Mouse (Mus musculus): ENCODE measurements around the gene Tagln2. TPM values are rescaled to one million over a fixed set of nuclear protein-coding genes. Genes with fewer than 3 reads are reported as not detected.

The Tagln2 gene
- total RNA-seq, 1 experiment, result 131 TPM

DNA sequence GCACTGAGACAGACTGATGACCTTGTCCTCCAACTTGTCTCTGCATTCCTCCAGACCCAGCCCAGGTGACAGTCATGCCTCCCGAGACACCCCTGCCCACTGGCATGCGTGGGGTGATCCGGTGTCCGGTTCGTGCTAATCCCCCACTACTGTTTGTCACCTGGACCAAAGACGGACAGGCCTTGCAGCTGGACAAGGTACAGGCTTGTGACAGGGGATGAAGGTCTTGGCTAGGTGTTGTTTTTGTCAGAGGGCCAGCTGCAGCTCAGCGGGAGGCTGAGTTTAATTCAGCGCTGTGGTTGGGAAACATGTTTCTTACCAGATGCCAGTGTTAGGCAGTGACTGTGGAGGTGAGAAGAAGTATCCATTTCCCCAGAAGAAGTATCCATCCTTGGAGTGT, 7.8 kb upstream of the Tagln2 start:
- DNase-seq (ENCODE audit: low read depth, low spot score), result no peak
- no peak overlapping the region for H3K27ac ChIP-seq (ENCODE audit: insufficient read depth, low read depth, low read length, poor library complexity, severe bottlenecking)
- TF ChIP-seq ZC3H11A (IDR thresholded peaks at IDR 0.05; ENCODE audit: borderline replicate concordance, low read depth, low read length) (no peak), ZNF384 (IDR thresholded peaks at IDR 0.05; ENCODE audit: low read depth, low read length) (no peak), MAFK (IDR thresholded peaks at IDR 0.05; ENCODE audit: insufficient read depth, low read depth, low read length) (no peak), HCFC1 (IDR thresholded peaks at IDR 0.05; ENCODE audit: borderline replicate concordance, insufficient read depth, low read length) (no peak), CHD2 (IDR thresholded peaks at IDR 0.05; ENCODE audit: low read depth, low read length) (no peak)
- H3K4me3 ChIP-seq (ENCODE audit: insufficient read depth in 1 of 2, low read depth in 1 of 2, low read length in 2 of 2, poor library complexity in 1 of 2, severe bottlenecking in 1 of 2), result no peak overlapping the region
- no peaks in the 10 kb centered on the region for H3K9me3 ChIP-seq (ENCODE audit: control insufficient read depth, insufficient read depth, low read depth, low read length)
- in situ Hi-C loops (cut with MboI; ENCODE audit: low sequenced_read_pairs in 2 of 2, unreplicated experiment in 2 of 2), result loop anchor here in 1 of 2 experiments (5.0 kb wide), 1 partner anchor 75 kb away; no protein-coding TSS in a partner anchor
- H3K9ac ChIP-seq (ENCODE audit: insufficient read depth, low read depth, low read length, poor library complexity, severe bottlenecking), result no peak overlapping the region
- H3K36me3 ChIP-seq (ENCODE audit: control insufficient read depth, insufficient read depth, low read length, poor library complexity, severe bottlenecking), result peaks cover 47% of the 10 kb centered on the region
- H3K4me1 ChIP-seq (ENCODE audit: control insufficient read depth in 2 of 2, insufficient read depth in 2 of 2, low read length in 2 of 2, poor library complexity in 1 of 2), result peaks cover 0 to 7% of the 10 kb centered on the region in 2 experiments; a peak in 1 of 4 replicates

DNA sequence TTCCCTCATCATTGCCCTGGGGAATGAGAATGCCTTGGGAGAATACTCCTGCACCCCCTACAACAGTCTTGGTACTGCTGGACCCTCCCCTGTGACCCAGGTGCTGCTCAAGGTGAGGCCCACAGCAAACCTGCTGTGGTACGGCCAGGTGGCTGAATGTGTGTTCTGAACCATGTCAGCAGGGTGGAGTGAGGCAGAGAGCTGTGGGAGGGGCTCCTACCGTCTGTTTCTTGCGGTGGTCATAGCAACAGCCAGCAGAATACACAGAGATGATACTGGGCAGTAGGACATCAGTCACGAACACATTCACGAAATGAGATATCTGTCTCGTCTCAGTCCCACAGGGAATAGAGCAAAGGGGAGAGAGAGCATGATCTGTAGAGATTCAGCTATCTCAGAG, 6.3 kb upstream of the Tagln2 start:
- Histone ChIP-seq H3K4me3 (ENCODE audit: insufficient read depth in 1 of 2, low read depth in 1 of 2, low read length in 2 of 2, poor library complexity in 1 of 2, severe bottlenecking in 1 of 2) (no peak overlapping the region), H3K4me1 (ENCODE audit: control insufficient read depth in 2 of 2, insufficient read depth in 2 of 2, low read length in 2 of 2, poor library complexity in 1 of 2) (peaks cover 0 to 7% of the 10 kb centered on the region in 2 experiments; a peak in 1 of 4 replicates), H3K9me3 (ENCODE audit: control insufficient read depth, insufficient read depth, low read depth, low read length) (no peaks in the 10 kb centered on the region), H3K9ac (ENCODE audit: insufficient read depth, low read depth, low read length, poor library complexity, severe bottlenecking) (no peak overlapping the region), H3K36me3 (ENCODE audit: control insufficient read depth, insufficient read depth, low read length, poor library complexity, severe bottlenecking) (peaks cover 56% of the 10 kb centered on the region), H3K27ac (ENCODE audit: insufficient read depth, low read depth, low read length, poor library complexity, severe bottlenecking) (no peak overlapping the region)
- no peak for DNase-seq (ENCODE audit: low read depth, low spot score)
- in situ Hi-C loops (cut with MboI; ENCODE audit: low sequenced_read_pairs in 2 of 2, unreplicated experiment in 2 of 2), result loop anchor here in 1 of 2 experiments (5.0 kb wide), 1 partner anchor 76 kb away; no protein-coding TSS in a partner anchor
- no peak for TF ChIP-seq ZNF384 (IDR thresholded peaks at IDR 0.05; ENCODE audit: low read depth, low read length)
- no peak for TF ChIP-seq HCFC1 (IDR thresholded peaks at IDR 0.05; ENCODE audit: borderline replicate concordance, insufficient read depth, low read length)
- no peak for TF ChIP-seq ZC3H11A (IDR thresholded peaks at IDR 0.05; ENCODE audit: borderline replicate concordance, low read depth, low read length)
- TF ChIP-seq MAFK (IDR thresholded peaks at IDR 0.05; ENCODE audit: insufficient read depth, low read depth, low read length), result no peak
- TF ChIP-seq CHD2 (IDR thresholded peaks at IDR 0.05; ENCODE audit: low read depth, low read length), result no peak

- Histone ChIP-seq H3K9me3 (ENCODE audit: control insufficient read depth, insufficient read depth, low read depth, low read length) (no peaks in the 10 kb centered on the region), H3K4me3 (ENCODE audit: insufficient read depth in 1 of 2, low read depth in 1 of 2, low read length in 2 of 2, poor library complexity in 1 of 2, severe bottlenecking in 1 of 2) (peak overlapping the region; percentile 32 to 44; a peak in 2 of 4 replicates), H3K9ac (ENCODE audit: insufficient read depth, low read depth, low read length, poor library complexity, severe bottlenecking) (no peak overlapping the region), H3K4me1 (ENCODE audit: control insufficient read depth in 2 of 2, insufficient read depth in 2 of 2, low read length in 2 of 2, poor library complexity in 1 of 2) (peaks cover 0 to 8% of the 10 kb centered on the region in 2 experiments; a peak in 1 of 4 replicates), H3K27ac (ENCODE audit: insufficient read depth, low read depth, low read length, poor library complexity, severe bottlenecking) (no peak overlapping the region), H3K36me3 (ENCODE audit: control insufficient read depth, insufficient read depth, low read length, poor library complexity, severe bottlenecking) (peaks cover 56% of the 10 kb centered on the region)
- TF ChIP-seq HCFC1 (IDR thresholded peaks at IDR 0.05; ENCODE audit: borderline replicate concordance, insufficient read depth, low read length) (no peak), CHD2 (IDR thresholded peaks at IDR 0.05; ENCODE audit: low read depth, low read length) (no peak), ZNF384 (IDR thresholded peaks at IDR 0.05; ENCODE audit: low read depth, low read length) (no peak), MAFK (IDR thresholded peaks at IDR 0.05; ENCODE audit: insufficient read depth, low read depth, low read length) (no peak), ZC3H11A (IDR thresholded peaks at IDR 0.05; ENCODE audit: borderline replicate concordance, low read depth, low read length) (no peak)
- in situ Hi-C loops (cut with MboI; ENCODE audit: low sequenced_read_pairs in 2 of 2, unreplicated experiment in 2 of 2), result no loop called here
- no peak for DNase-seq (ENCODE audit: low read depth, low spot score)
Observed at GRCm38 (mm10) chr1:172496030-172496429, 3.8 kb upstream of the Tagln2 start.

DNA sequence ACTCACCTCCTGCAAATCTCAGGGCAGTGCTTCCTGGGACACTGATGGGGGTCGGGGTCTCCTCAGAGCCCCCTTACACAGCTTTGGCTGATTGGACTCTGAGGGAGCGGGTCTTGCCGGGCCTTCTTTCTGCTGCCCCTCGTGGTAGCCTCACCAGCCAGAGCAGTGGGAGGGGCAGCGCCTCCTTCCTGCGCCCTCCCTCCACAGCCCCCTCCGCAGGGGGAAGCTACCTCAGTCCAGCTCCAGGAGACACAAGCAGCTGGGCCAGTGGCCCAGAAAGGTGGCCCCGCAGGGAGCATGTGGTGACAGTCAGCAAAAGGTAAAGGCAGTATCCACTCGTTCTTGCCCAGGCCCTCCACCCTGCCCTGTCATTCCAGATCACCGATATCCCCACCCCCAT, 2.4 kb upstream of the Tagln2 start:
- Histone ChIP-seq H3K9me3 (ENCODE audit: control insufficient read depth, insufficient read depth, low read depth, low read length) (no peaks in the 10 kb centered on the region), H3K4me1 (ENCODE audit: control insufficient read depth in 2 of 2, insufficient read depth in 2 of 2, low read length in 2 of 2, poor library complexity in 1 of 2) (peaks cover 0 to 19% of the 10 kb centered on the region in 2 experiments; a peak in 3 of 4 replicates), H3K4me3 (ENCODE audit: insufficient read depth in 1 of 2, low read depth in 1 of 2, low read length in 2 of 2, poor library complexity in 1 of 2, severe bottlenecking in 1 of 2) (no peak overlapping the region), H3K9ac (ENCODE audit: insufficient read depth, low read depth, low read length, poor library complexity, severe bottlenecking) (no peak overlapping the region), H3K36me3 (ENCODE audit: control insufficient read depth, insufficient read depth, low read length, poor library complexity, severe bottlenecking) (peaks cover 42% of the 10 kb centered on the region), H3K27ac (ENCODE audit: insufficient read depth, low read depth, low read length, poor library complexity, severe bottlenecking) (no peak overlapping the region)
- TF ChIP-seq MAFK (IDR thresholded peaks at IDR 0.05; ENCODE audit: insufficient read depth, low read depth, low read length), result no peak
- TF ChIP-seq ZC3H11A (IDR thresholded peaks at IDR 0.05; ENCODE audit: borderline replicate concordance, low read depth, low read length), result no peak
- no peak for TF ChIP-seq HCFC1 (IDR thresholded peaks at IDR 0.05; ENCODE audit: borderline replicate concordance, insufficient read depth, low read length)
- no peak for TF ChIP-seq ZNF384 (IDR thresholded peaks at IDR 0.05; ENCODE audit: low read depth, low read length)
- TF ChIP-seq CHD2 (IDR thresholded peaks at IDR 0.05; ENCODE audit: low read depth, low read length), result no peak
- in situ Hi-C loops (cut with MboI; ENCODE audit: low sequenced_read_pairs in 2 of 2, unreplicated experiment in 2 of 2), result no loop called here
- no peak for DNase-seq (ENCODE audit: low read depth, low spot score)

Data from ES-E14 (cell line).